21 mouse cellular contexts compared by ENCODE assay signal in genomic region chr12:31725511-31726275, GRCm38 (mm10). TPM values are rescaled to one million over a fixed set of nuclear protein-coding genes. Genes with fewer than 3 reads are reported as not detected.
DNase-seq lines count a peak whose midpoint lies in the region; ATAC-seq lines count a peak whose summit lies in the region.
"Had no signal": no experiment of that assay in that cellular context is flagged by ENCODE, and none has a peak within 500 bp of the region (broad histone marks: within the 10 kb centered on the region; RNA-seq: fewer than 3 reads in every experiment).

No protein-coding gene starts in this region.

- intact Hi-C loops in heart, postnatal 25 days (cut with DNase I) = loop anchor here (5.0 to 10.0 kb wide), 2 partner anchors 202 to 351 kb away; no protein-coding TSS in a partner anchor

- peaks cover 3% of the 10 kb centered on the region for H3K36me3 ChIP-seq in heart, embryonic 12.5 days
- H3K36me3 ChIP-seq: limb, embryonic 15.5 days; midbrain, embryonic 15.5 days had no signal

- 70% methylated on average over 12 of the region's 12 CpGs for WGBS in heart, embryonic 12.5 days

- DNase-seq in heart, adult 11 months = peak; percentile 96
- no peak for DNase-seq in heart, postnatal 25 days (ENCODE audit: low spot score)
- peak; percentile 24 for DNase-seq in adrenal gland, postnatal 10 days
- DNase-seq in testis, postnatal 10 days (ENCODE audit: low spot score) = peak; percentile 45
- DNase-seq in spleen, postnatal 14 days (ENCODE audit: low spot score in 2 of 2) = no peak
- DNase-seq in right cerebral cortex, adult 2 months (ENCODE audit: low spot score in 2 of 2) = no peak
- no peak for DNase-seq in urinary bladder, postnatal 36 days (ENCODE audit: low spot score in 2 of 2)
- DNase-seq: cerebellum, postnatal 14 days; forebrain, postnatal 0 days; kidney, postnatal 14 days; lung, adult 2 months; right cerebral cortex, postnatal 4 days had no signal

- H3K9ac ChIP-seq in heart, embryonic 12.5 days = no peak overlapping the region
- H3K9ac ChIP-seq: forebrain, postnatal 0 days; limb, embryonic 15.5 days; midbrain, embryonic 15.5 days had no signal

- peaks cover 26% of the 10 kb centered on the region for H3K4me1 ChIP-seq in heart, embryonic 12.5 days (replicated peaks)
- H3K4me1 ChIP-seq: embryonic facial prominence, embryonic 10.5 days; limb, embryonic 15.5 days; midbrain, embryonic 15.5 days had no signal

- H3K4me3 ChIP-seq in heart, embryonic 12.5 days = no peak overlapping the region
- H3K4me3 ChIP-seq: embryonic facial prominence, embryonic 10.5 days; erythroblast, embryonic 14.5 days; limb, embryonic 15.5 days; midbrain, embryonic 15.5 days had no signal

- no peak overlapping the region for H3K4me2 ChIP-seq in heart, embryonic 12.5 days
- H3K4me2 ChIP-seq: limb, embryonic 15.5 days; midbrain, embryonic 15.5 days had no signal

- H3K27ac ChIP-seq in heart, embryonic 12.5 days (ENCODE audit: poor library complexity, severe bottlenecking) = peak overlapping the region; percentile 85
- H3K27ac ChIP-seq: embryonic facial prominence, embryonic 10.5 days; limb, embryonic 15.5 days; macrophage; midbrain, embryonic 15.5 days had no signal

- 0 out of 2 replicates have a peak, but pooled peaks have one; percentile 45 for ATAC-seq in heart, embryonic 12.5 days (ENCODE audit: insufficient number of reproducible peaks, low FRiP score)
- ATAC-seq: forebrain, postnatal 0 days; intestine, postnatal 0 days; midbrain, embryonic 15.5 days had no signal

- H3K27me3 ChIP-seq in heart, embryonic 12.5 days (replicated peaks) = no peaks in the 10 kb centered on the region
- H3K27me3 ChIP-seq: limb, embryonic 15.5 days; midbrain, embryonic 15.5 days had no signal

- no peaks in the 10 kb centered on the region for H3K9me3 ChIP-seq in heart, embryonic 12.5 days (replicated peaks)
- H3K9me3 ChIP-seq: embryonic facial prominence, embryonic 10.5 days; limb, embryonic 15.5 days; midbrain, embryonic 15.5 days had no signal

RNA-seq across cellular contexts. Expression of gene Gpr22, which starts 11.9 kb away (rescaled TPM):
- total RNA-seq in heart, postnatal 25 days (2021) = 10 to 100 TPM; 19.5 to 20.5 TPM
- 1 to 10 TPM; 4.5 to 5.9 TPM for total RNA-seq in adrenal gland, postnatal 10 days (2021)
- polyA plus RNA-seq in heart, embryonic 12.5 days (2016; fragmentation: Nextera tagmentation; extraction: Ambion mirVana) = 14.2 and 17.5 TPM in 2 replicates
- total RNA-seq: gastrocnemius, adult 8-10 months; hematopoietic stem cell, adult 5-6 weeks had no signal
- polyA plus RNA-seq: erythroblast, embryonic 14.5 days; lung, adult 2 months; macrophage had no signal

Comparison
In these comparisons a context has a peak if more than half of its experiments do, and no peak if none do; other contexts are left out.
1. DNase-seq: peak in heart, adult 11 months (single experiment), adrenal gland, postnatal 10 days (single experiment) and testis, postnatal 10 days (single experiment); none in heart, postnatal 25 days (single experiment), spleen, postnatal 14 days (0 of 2), right cerebral cortex, adult 2 months (0 of 2) and urinary bladder, postnatal 36 days (0 of 2).